Mouse (Mus musculus) adrenal gland, postnatal 36 days (tissue): ENCODE results near the gene Cc2d1b. TPM values are rescaled to one million over a fixed set of nuclear protein-coding genes. Genes with fewer than 3 reads are reported as not detected.
A peak's percentile ranks its signal among the peaks of the same experiment; 100 is the strongest.

Source experiments
- DNase-seq, 2 experiments: peaks; one replicate each; pipeline ENCODE4 v3.0.0; 2021; ENCODE audit warnings: mixed read lengths in 1 of 2
- total RNA-seq, 2 experiments: library from RNA; stranded (reverse); gene quantifications; 2 replicates each; pipeline ENCODE4 v1.2.3; 2021

Cc2d1b gene
- total RNA-seq, 2 experiments from 2014 or later: 34.3 to 50.1 TPM

DNA sequence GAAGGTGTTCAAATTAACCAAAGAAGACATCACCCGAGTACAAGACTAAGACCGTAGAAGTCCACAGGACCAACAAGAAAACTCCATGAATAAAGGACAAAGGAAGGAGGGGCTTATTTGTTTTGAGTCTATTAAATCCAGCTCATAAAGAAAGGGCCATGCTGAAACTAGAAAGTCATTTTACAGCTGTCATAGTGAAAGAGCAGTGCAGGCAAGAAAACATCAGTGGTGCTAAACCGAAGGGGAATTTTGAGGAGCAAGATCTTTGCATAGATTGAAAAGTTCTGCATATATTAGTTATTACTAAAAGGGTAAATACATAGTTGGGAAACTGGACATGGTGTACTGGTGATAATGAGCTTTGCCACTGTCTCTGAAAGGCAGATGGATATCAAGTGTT lies 18.0 kb downstream of the Cc2d1b start:
- DNase-seq: no peak

DNA sequence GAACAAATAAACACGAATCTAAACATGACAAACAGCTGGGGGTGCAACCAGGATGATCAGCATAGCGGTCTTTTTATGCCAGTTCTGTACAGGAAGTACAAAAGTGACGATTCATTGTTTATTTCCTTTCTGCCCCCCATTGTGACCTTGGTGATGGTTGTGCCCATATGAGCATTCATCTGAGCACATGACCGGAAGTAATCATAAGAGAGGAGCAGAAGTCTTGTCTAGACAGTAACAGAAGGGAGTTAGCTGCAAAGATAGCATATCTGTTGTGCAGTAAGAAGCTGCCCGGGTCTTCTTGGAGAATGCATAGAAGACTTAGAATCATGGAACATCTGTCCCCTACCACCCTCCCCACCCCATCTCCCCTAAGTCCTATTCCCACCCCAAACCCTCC lies 19.0 kb downstream of the Cc2d1b start:
- no peak for DNase-seq

DNA sequence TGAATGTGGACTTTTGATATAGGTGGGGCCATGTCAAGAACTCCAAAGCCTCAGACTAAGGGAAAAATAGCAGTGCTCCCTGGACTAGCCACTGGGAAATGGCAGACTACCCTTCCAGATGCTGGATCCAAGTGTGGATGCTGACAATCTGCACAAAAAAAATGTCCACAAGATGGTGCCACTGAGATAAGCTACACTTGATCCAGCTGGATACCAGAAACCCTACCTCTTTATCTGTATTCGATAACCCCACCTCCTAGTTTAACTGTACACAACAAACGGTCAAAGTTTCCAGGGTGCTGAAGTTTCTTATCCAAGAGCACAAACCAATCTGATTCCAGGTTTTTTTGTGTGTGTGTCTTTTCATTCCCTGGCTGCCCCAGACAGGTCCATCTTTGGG lies 44.7 kb downstream of the Cc2d1b start:
- peak in 1 of 2 experiments; percentile 22 for DNase-seq

Other genes with a start within 250 kb of the Cc2d1b start
- gene Shisal2a, start 236.6 kb upstream of the Cc2d1b start, total RNA-seq: 1 to 10 TPM; 3.6 to 7.8 TPM
- 10 to 100 TPM in 1 of 2 experiments, 1 to 10 TPM in 1; 7.9 to 11.1 TPM for gene Gpx7, start 213.0 kb upstream of the Cc2d1b start, total RNA-seq
- 10 to 100 TPM; 28.7 to 37.8 TPM for gene Tut4, start 160.5 kb upstream of the Cc2d1b start, total RNA-seq
- 10 to 100 TPM; 30.6 to 31.7 TPM for gene Prpf38a, start 40.6 kb upstream of the Cc2d1b start, total RNA-seq
- gene Orc1, start 40.5 kb upstream of the Cc2d1b start, total RNA-seq: under 1 TPM; 0.53 to 0.66 TPM
- under 1 TPM; 0.23 to 0.56 TPM for gene 3110021N24Rik, start 99.7 kb downstream of the Cc2d1b start, total RNA-seq
- 10 to 100 TPM; 26.3 to 31.3 TPM for gene Zfyve9, start 160.9 kb downstream of the Cc2d1b start, total RNA-seq
- 100 to 1,000 TPM; 112 to 159 TPM for gene Btf3l4, start 213.7 kb downstream of the Cc2d1b start, total RNA-seq
- 10 to 100 TPM; 70.8 to 71.6 TPM for gene Txndc12, start 214.7 kb downstream of the Cc2d1b start, total RNA-seq
- gene Kti12, start 227.8 kb downstream of the Cc2d1b start, total RNA-seq: 10 to 100 TPM; 33.4 to 39.0 TPM
- gene A730015C16Rik, start 228.7 kb downstream of the Cc2d1b start, total RNA-seq: not detected